Mouse (Mus musculus) E14TG2a.4 (cell line): ENCODE measurements at regions not wholly inside any gene's neighbourhood (a gene's known extent, or its start where the extent isn't known, plus 50 kb on each side); places are given as distances from the start of the nearest gene placed in this dataset.

Experiments used
- CTCF ChIP-seq: conservative IDR thresholded peaks from 2 replicates; pipeline ENCODE4 v1.5.1; 2014; ENCODE audit warnings: low read length
- POU5F1 ChIP-seq: IDR thresholded peaks from 2 replicates; pipeline ENCODE4 v1.6.1; 2014; ENCODE audit warnings: low read length, borderline replicate concordance

GRCm38 (mm10) chr2:30533367-30533766 lies 59.3 kb upstream of the Ier5l start:
- TF ChIP-seq POU5F1: no peak
- TF ChIP-seq CTCF: no peak
